Mouse (Mus musculus) bone marrow, adult 2 months (tissue): ENCODE results near the gene Nphs1. TPM values are rescaled to one million over a fixed set of nuclear protein-coding genes. Genes with fewer than 3 reads are reported as not detected.

Source experiments
- H3K27ac ChIP-seq: fragments of 200-500 bp; 2 replicates; pipeline ENCODE4 v1.5.1; 2012; ENCODE audit warnings: low read depth, mild to moderate bottlenecking, control low read depth, inconsistent platforms, low read length; ENCODE audit not compliant: control insufficient read depth, poor library complexity, insufficient read depth
- H3K4me1 ChIP-seq: fragments of 200-500 bp; 2 replicates; pipeline ENCODE4 v1.6.1; 2011; ENCODE audit warnings: low read length; ENCODE audit not compliant: control insufficient read depth, insufficient read depth
- H3K4me3 ChIP-seq: fragments of 200-500 bp; replicated peaks from 2 replicates; pipeline ENCODE3; 2011; ENCODE audit warnings: mild to moderate bottlenecking, low read depth, low read length, control low read depth; ENCODE audit not compliant: control insufficient read depth
- CTCF ChIP-seq: fragments of 200-500 bp; IDR thresholded peaks from 2 replicates; pipeline ENCODE4 v1.5.1; 2011; ENCODE audit warnings: low read length, control low read depth; ENCODE audit not compliant: control insufficient read depth, insufficient read depth
- POLR2A ChIP-seq: fragments of 200-500 bp; IDR thresholded peaks from 2 replicates; pipeline ENCODE4 v1.6.1; 2011; ENCODE audit warnings: low read depth, mild to moderate bottlenecking, control low read depth, low read length, borderline replicate concordance; ENCODE audit not compliant: control insufficient read depth
- WGBS: fragments of 180-500 bp; shearing (Covaris S2); methylation state at CpG from one replicate; pipeline ENCODE4 v1.1.7; 2018; 5-methylcytosine and 5-hydroxymethylcytosine counted together
- polyA plus RNA-seq: library from polyadenylated mRNA; stranded (reverse); fragments of >200 nt; gene quantifications from 2 replicates; pipeline ENCODE4 v1.2.4, GENCODE M21; 2011; ENCODE audit warnings: low replicate concordance; ENCODE audit not compliant: missing spikeins, insufficient read depth, insufficient read length

Nphs1 gene
- polyA plus RNA-seq, 1 experiment = 1.5 TPM

DNA sequence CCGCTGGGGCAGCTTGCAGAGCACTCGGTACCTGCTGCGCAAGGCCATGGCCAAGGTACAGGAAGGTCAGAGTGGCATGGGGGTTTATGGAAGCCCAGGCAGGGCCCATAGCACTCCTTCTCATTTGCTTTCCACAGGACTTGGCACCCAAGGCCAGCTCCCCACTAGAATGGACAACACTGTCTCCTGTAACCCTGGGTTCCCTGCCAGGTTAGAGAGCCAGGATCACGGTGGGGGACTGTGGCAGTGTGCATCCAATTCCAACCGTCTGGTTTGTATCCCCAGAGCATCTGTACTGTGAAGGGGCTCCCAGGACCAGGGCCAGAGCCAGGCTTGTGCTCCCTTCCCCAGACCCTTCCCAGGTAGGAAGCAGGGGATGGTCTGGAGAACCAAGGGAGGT is 62.7 kb downstream of the Nphs1 start:
- TF ChIP-seq CTCF (no peak), POLR2A (no peak)
- H3K27ac ChIP-seq = no peak overlapping the region
- WGBS = 84% methylated on average over 5 of the region's 5 CpGs

GRCm38 (mm10) chr7:30522871-30523270 is 64.8 kb downstream of the Nphs1 start:
- 90% methylated on average over 10 of the region's 10 CpGs for WGBS

More for the DNA sequence above, 62.7 kb downstream of the Nphs1 start:
- no peaks in the 10 kb centered on the region for H3K4me1 ChIP-seq
- H3K4me3 ChIP-seq = no peak overlapping the region

DNA sequence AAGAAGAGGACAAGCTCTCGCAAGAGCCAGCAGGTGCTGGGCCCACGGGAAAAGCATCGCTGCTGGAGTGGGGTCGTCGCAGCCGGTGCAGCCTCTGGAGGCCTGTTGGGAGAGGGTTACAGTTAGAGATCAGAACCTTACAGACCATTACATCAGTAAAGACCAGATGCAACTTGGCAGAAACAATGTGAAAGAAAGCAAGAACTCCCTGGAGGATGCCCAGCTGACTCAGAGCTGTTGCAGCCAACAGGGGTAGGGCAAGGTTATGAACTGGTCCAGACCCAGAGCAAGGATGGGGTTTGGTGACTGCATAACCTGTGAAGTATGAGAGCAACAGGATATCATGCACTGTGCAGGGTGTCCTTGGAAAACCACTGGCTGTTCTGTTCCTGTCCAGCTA is 66.4 kb downstream of the Nphs1 start:
- TF ChIP-seq CTCF (no peak), POLR2A (no peak)
- no peaks in the 10 kb centered on the region for H3K4me1 ChIP-seq
- H3K4me3 ChIP-seq = no peak overlapping the region
- no peak overlapping the region for H3K27ac ChIP-seq
- 74% methylated on average over 6 of the region's 6 CpGs for WGBS

More at GRCm38 (mm10) chr7:30522871-30523270, 64.8 kb downstream of the Nphs1 start:
- Histone ChIP-seq H3K27ac (no peak overlapping the region), H3K4me1 (no peaks in the 10 kb centered on the region), H3K4me3 (no peak overlapping the region)
- TF ChIP-seq CTCF = no peak
- no peak for TF ChIP-seq POLR2A

GRCm38 (mm10) chr7:30525954-30526353 is 67.8 kb downstream of the Nphs1 start:
- TF ChIP-seq POLR2A (no peak), CTCF (no peak)
- no peak overlapping the region for H3K4me3 ChIP-seq
- 90% methylated on average over 10 of the region's 10 CpGs for WGBS
- no peak overlapping the region for H3K27ac ChIP-seq
- no peaks in the 10 kb centered on the region for H3K4me1 ChIP-seq

GRCm38 (mm10) chr7:30526399-30526798 is 68.3 kb downstream of the Nphs1 start:
- TF ChIP-seq CTCF (no peak), POLR2A (no peak)
- Histone ChIP-seq H3K4me1 (no peaks in the 10 kb centered on the region), H3K27ac (no peak overlapping the region), H3K4me3 (no peak overlapping the region)
- WGBS = 89% methylated on average over 17 of the region's 17 CpGs

DNA sequence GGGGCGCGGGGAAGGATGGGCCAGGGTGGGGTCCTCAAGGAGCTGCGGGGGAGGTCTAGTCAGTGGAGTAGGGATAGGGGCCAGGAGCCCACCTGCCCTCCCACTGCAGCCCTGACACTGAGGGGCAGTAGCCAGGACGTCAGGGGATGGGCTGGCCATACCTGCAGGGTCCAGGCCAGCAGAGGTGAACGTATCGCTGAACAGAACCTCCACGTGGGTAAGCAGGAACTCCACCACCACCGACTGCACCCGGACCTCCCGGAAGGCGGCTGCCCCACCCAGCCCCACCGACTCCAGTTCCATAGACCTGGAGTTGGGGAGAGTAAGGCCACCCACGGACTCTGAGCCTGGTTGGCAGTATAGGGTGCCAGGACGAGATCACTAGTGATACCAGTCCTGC is 68.9 kb downstream of the Nphs1 start:
- H3K4me3 ChIP-seq = no peak overlapping the region
- WGBS = 92% methylated on average over 14 of the region's 14 CpGs
- no peak for TF ChIP-seq CTCF
- no peak for TF ChIP-seq POLR2A
- H3K27ac ChIP-seq = no peak overlapping the region
- no peaks in the 10 kb centered on the region for H3K4me1 ChIP-seq

GRCm38 (mm10) chr7:30531291-30531815 is 73.2 kb downstream of the Nphs1 start:
- Histone ChIP-seq H3K4me1 (no peaks in the 10 kb centered on the region), H3K4me3 (no peak overlapping the region), H3K27ac (no peak overlapping the region)
- TF ChIP-seq CTCF = no peak
- no peak for TF ChIP-seq POLR2A
- WGBS = 87% methylated on average over 9 of the region's 9 CpGs

GRCm38 (mm10) chr7:30532931-30533330 is 74.8 kb downstream of the Nphs1 start:
- WGBS = 80% methylated on average over 8 of the region's 8 CpGs
- Histone ChIP-seq H3K4me3 (no peak overlapping the region), H3K27ac (no peak overlapping the region), H3K4me1 (no peaks in the 10 kb centered on the region)
- TF ChIP-seq CTCF = no peak
- TF ChIP-seq POLR2A = no peak
